Comparison of ENCODE assay signal across 14 mouse cellular contexts in genomic region chr13:43243793-43244192, GRCm38 (mm10).
A peak's percentile ranks its signal among the peaks of the same experiment; 100 is the strongest.
DNase-seq lines count a peak whose midpoint lies in the region; ATAC-seq and TF ChIP-seq lines count a peak whose summit lies in the region.
"Had no signal": no experiment of that assay in that cellular context is flagged by ENCODE, and none has a peak within 500 bp of the region (broad histone marks: within the 10 kb centered on the region; RNA-seq: fewer than 3 reads in every experiment).

No protein-coding gene starts in this region.

- TF ChIP-seq CTCF in lung, postnatal 0 days (IDR thresholded peaks at IDR 0.05), result no peak
- TF ChIP-seq CTCF in lung, adult 2 months (IDR thresholded peaks at IDR 0.05; ENCODE audit: insufficient read depth, low read length), result no peak
- TF ChIP-seq CTCF in small intestine, adult 2 months (IDR thresholded peaks at IDR 0.05; ENCODE audit: extremely low read depth, insufficient read length, insufficient replicate concordance, low read depth, low read length), result no peak

- 0 out of 2 replicates have a peak, but pooled peaks cover 10% of the 10 kb centered on the region for H3K36me3 ChIP-seq in heart, embryonic 10.5 days
- H3K36me3 ChIP-seq in lung, postnatal 0 days (ENCODE audit: insufficient read depth, low read length), result no peaks in the 10 kb centered on the region
- no peaks in the 10 kb centered on the region for H3K36me3 ChIP-seq in embryonic facial prominence, embryonic 15.5 days
- H3K36me3 ChIP-seq in small intestine, adult 2 months (ENCODE audit: control insufficient read depth, insufficient read depth, low read length), result no peaks in the 10 kb centered on the region
- H3K36me3 ChIP-seq: neural tube, embryonic 12.5 days had no signal

- H3K27me3 ChIP-seq in heart, embryonic 10.5 days (ENCODE audit: insufficient read depth, poor library complexity, severe bottlenecking), result no peaks in the 10 kb centered on the region
- H3K27me3 ChIP-seq in lung, postnatal 0 days (replicated peaks; ENCODE audit: insufficient read depth, low read length), result no peaks in the 10 kb centered on the region
- no peaks in the 10 kb centered on the region for H3K27me3 ChIP-seq in embryonic facial prominence, embryonic 15.5 days
- no peaks in the 10 kb centered on the region for H3K27me3 ChIP-seq in small intestine, adult 2 months (ENCODE audit: control insufficient read depth, insufficient read depth, low read length)
- H3K27me3 ChIP-seq: neural tube, embryonic 12.5 days had no signal

- H3K4me2 ChIP-seq in lung, postnatal 0 days (replicated peaks; ENCODE audit: low read depth, low read length), result no peak overlapping the region
- no peak overlapping the region for H3K4me2 ChIP-seq in embryonic facial prominence, embryonic 15.5 days (replicated peaks)
- H3K4me2 ChIP-seq: midbrain, embryonic 11.5 days; neural tube, embryonic 12.5 days had no signal

- peak overlapping the region; percentile 60 for H3K27ac ChIP-seq in heart, embryonic 10.5 days
- peak overlapping the region; percentile 12; the same call in 1 of the 2 replicates for H3K27ac ChIP-seq in lung, postnatal 0 days (ENCODE audit: low read length)
- H3K27ac ChIP-seq in embryonic facial prominence, embryonic 15.5 days (replicated peaks), result 0 out of 2 replicates have a peak overlapping the region, but pooled peaks have one; percentile 2
- H3K27ac ChIP-seq in small intestine, adult 2 months (ENCODE audit: insufficient read depth, low read depth, low read length), result peak overlapping the region; percentile 26; the same call in 1 of the 2 replicates
- H3K27ac ChIP-seq: liver, embryonic 14.5 days; neural tube, embryonic 12.5 days had no signal

- no peaks in the 10 kb centered on the region for H3K9me3 ChIP-seq in heart, embryonic 10.5 days
- H3K9me3 ChIP-seq in lung, postnatal 0 days (ENCODE audit: low read length), result no peaks in the 10 kb centered on the region
- no peaks in the 10 kb centered on the region for H3K9me3 ChIP-seq in embryonic facial prominence, embryonic 15.5 days (replicated peaks)
- H3K9me3 ChIP-seq: neural tube, embryonic 12.5 days had no signal

- no peak for ATAC-seq in lung, postnatal 0 days
- ATAC-seq in embryonic facial prominence, embryonic 15.5 days (ENCODE audit: insufficient number of reproducible peaks, low FRiP score, low TSS enrichment, low read depth), result no peak

- TF ChIP-seq EP300 in lung, postnatal 0 days (IDR thresholded peaks at IDR 0.05), result no peak

- 40% methylated on average over 7 of the region's 7 CpGs for WGBS in heart, embryonic 10.5 days
- 38% methylated on average over 7 of the region's 7 CpGs for WGBS in lung, postnatal 0 days
- 45% methylated on average over 7 of the region's 7 CpGs for WGBS in lung, adult 2 months
- 16% methylated on average over 7 of the region's 7 CpGs for WGBS in embryonic facial prominence, embryonic 15.5 days
- WGBS in small intestine, adult 2 months, result 73% methylated on average over 7 of the region's 7 CpGs

- peaks cover 38% of the 10 kb centered on the region for H3K4me1 ChIP-seq in heart, embryonic 10.5 days
- H3K4me1 ChIP-seq in lung, postnatal 0 days (ENCODE audit: insufficient read depth, low read depth, low read length), result peaks cover 17% of the 10 kb centered on the region; the same call in 1 of the 2 replicates
- H3K4me1 ChIP-seq in lung, adult 2 months (ENCODE audit: control insufficient read depth, insufficient read depth, low read length), result peaks cover 13% of the 10 kb centered on the region
- H3K4me1 ChIP-seq in embryonic facial prominence, embryonic 15.5 days, result peaks cover 29% of the 10 kb centered on the region
- no peaks in the 10 kb centered on the region; the same call in 1 of the 2 replicates for H3K4me1 ChIP-seq in small intestine, adult 2 months (ENCODE audit: control insufficient read depth, insufficient read depth, insufficient read length, low read length)

- no peak for DNase-seq in heart, embryonic 10.5 days (ENCODE audit: low spot score)
- DNase-seq in heart, adult 9 months (ENCODE audit: low spot score in 2 of 2), result no peak
- DNase-seq in lung, postnatal 0 days (ENCODE audit: low spot score), result no peak
- DNase-seq in lung, adult 2 months, result no peak
- DNase-seq in urinary bladder, postnatal 4 days (ENCODE audit: low spot score in 2 of 2), result no peak
- DNase-seq in urinary bladder, postnatal 25 days (ENCODE audit: low spot score), result no peak
- DNase-seq: adrenal gland, adult 2 months; cerebellum, adult 11-12 months; layer of hippocampus, adult 9-11 months had no signal

- H3K4me3 ChIP-seq in heart, embryonic 10.5 days, result no peak overlapping the region
- H3K4me3 ChIP-seq in lung, postnatal 0 days (ENCODE audit: low read depth, low read length), result no peak overlapping the region
- H3K4me3 ChIP-seq in lung, adult 2 months (replicated peaks; ENCODE audit: extremely low read depth, low read depth, low read length), result no peak overlapping the region
- H3K4me3 ChIP-seq in embryonic facial prominence, embryonic 15.5 days (replicated peaks), result no peak overlapping the region
- no peak overlapping the region for H3K4me3 ChIP-seq in small intestine, adult 2 months (ENCODE audit: low read depth, low read length)
- H3K4me3 ChIP-seq: neural tube, embryonic 12.5 days had no signal

- no peak for TF ChIP-seq POLR2A in lung, adult 2 months (IDR thresholded peaks at IDR 0.05; ENCODE audit: borderline replicate concordance, extremely low read depth, low read depth, low read length)
- TF ChIP-seq POLR2A in small intestine, adult 2 months (IDR thresholded peaks at IDR 0.05; ENCODE audit: low read depth, low read length), result no peak

- H3K9ac ChIP-seq in lung, postnatal 0 days (replicated peaks; ENCODE audit: low read depth), result no peak overlapping the region
- no peak overlapping the region for H3K9ac ChIP-seq in embryonic facial prominence, embryonic 15.5 days
- H3K9ac ChIP-seq: liver, embryonic 14.5 days; neural tube, embryonic 12.5 days had no signal

Comparison
In these comparisons a context has a peak if more than half of its experiments do, and no peak if none do; other contexts are left out.
1. H3K27ac ChIP-seq: peak in every context shown above with its lines; median percentile 60 in heart, embryonic 10.5 days; 26 in small intestine, adult 2 months; 12 in lung, postnatal 0 days; 2 in embryonic facial prominence, embryonic 15.5 days.